Mouse (Mus musculus): ENCODE results near the gene Chchd6.

Chchd6 gene

GRCm38 (mm10) chr6:89508725-89509124, 86.7 kb downstream of the Chchd6 start:
- no peak for DNase-seq (ENCODE audit: low read depth)

- DNase-seq (ENCODE audit: low read depth): peak; percentile 16
Observed at GRCm38 (mm10) chr6:89508263-89508662, 87.2 kb downstream of the Chchd6 start.

- no peak for DNase-seq (ENCODE audit: low read depth)
Observed at GRCm38 (mm10) chr6:89499961-89500360, 95.5 kb downstream of the Chchd6 start.

- DNase-seq (ENCODE audit: low read depth): peak; percentile 32
Observed at GRCm38 (mm10) chr6:89498764-89499516, 96.5 kb downstream of the Chchd6 start.

GRCm38 (mm10) chr6:89496916-89497315, 98.5 kb downstream of the Chchd6 start:
- no peak for DNase-seq (ENCODE audit: low read depth)

- no peak for DNase-seq (ENCODE audit: low read depth)
Observed at GRCm38 (mm10) chr6:89492368-89492767, 103.1 kb downstream of the Chchd6 start.

GRCm38 (mm10) chr6:89490369-89490768, 105.1 kb downstream of the Chchd6 start:
- no peak for DNase-seq (ENCODE audit: low read depth)

GRCm38 (mm10) chr6:89489533-89489932, 105.9 kb downstream of the Chchd6 start:
- no peak for DNase-seq (ENCODE audit: low read depth)

GRCm38 (mm10) chr6:89486055-89486454, 109.4 kb downstream of the Chchd6 start:
- no peak for DNase-seq (ENCODE audit: low read depth)

- no peak for DNase-seq (ENCODE audit: low read depth)
Observed at GRCm38 (mm10) chr6:89481192-89481591, 114.3 kb downstream of the Chchd6 start.

- no peak for DNase-seq (ENCODE audit: low read depth)
Observed at GRCm38 (mm10) chr6:89467908-89468307, 127.5 kb downstream of the Chchd6 start.

- no peak for DNase-seq (ENCODE audit: low read depth)
Observed at GRCm38 (mm10) chr6:89467290-89467689, 128.2 kb downstream of the Chchd6 start.

- DNase-seq (ENCODE audit: low read depth): no peak
Observed at GRCm38 (mm10) chr6:89466875-89467274, 128.6 kb downstream of the Chchd6 start.

- no peak for DNase-seq (ENCODE audit: low read depth)
Observed at GRCm38 (mm10) chr6:89466053-89466708, 129.3 kb downstream of the Chchd6 start.

GRCm38 (mm10) chr6:89462223-89462760, 133.2 kb downstream of the Chchd6 start:
- no peak for DNase-seq (ENCODE audit: low read depth)

GRCm38 (mm10) chr6:89461250-89462222, 133.9 kb downstream of the Chchd6 start:
- peak; percentile 60 for DNase-seq (ENCODE audit: low read depth)

GRCm38 (mm10) chr6:89459634-89460033, 135.8 kb downstream of the Chchd6 start:
- DNase-seq (ENCODE audit: low read depth): no peak

GRCm38 (mm10) chr6:89457601-89458000, 137.9 kb downstream of the Chchd6 start:
- DNase-seq (ENCODE audit: low read depth): no peak

- DNase-seq (ENCODE audit: low read depth): no peak
Observed at GRCm38 (mm10) chr6:89456409-89456961, 139.0 kb downstream of the Chchd6 start.

- no peak for DNase-seq (ENCODE audit: low read depth)
Observed at GRCm38 (mm10) chr6:89455523-89456000, 139.9 kb downstream of the Chchd6 start.

GRCm38 (mm10) chr6:89454437-89454836, 141.0 kb downstream of the Chchd6 start:
- no peak for DNase-seq (ENCODE audit: low read depth)
